Comparison of ENCODE assay signal across 18 mouse cellular contexts in genomic region chr17:78023507-78024355, GRCm38 (mm10).
A peak's percentile ranks its signal among the peaks of the same experiment; 100 is the strongest.
DNase-seq lines count a peak whose midpoint lies in the region; ATAC-seq lines count a peak whose summit lies in the region.
"Had no signal": no experiment of that assay in that cellular context is flagged by ENCODE, and none has a peak within 500 bp of the region (broad histone marks: within the 10 kb centered on the region; RNA-seq: fewer than 3 reads in every experiment).

No protein-coding gene starts in this region.

- H3K4me3 ChIP-seq in kidney, embryonic 14.5 days (ENCODE audit: low read length) = no peak overlapping the region
- H3K4me3 ChIP-seq in midbrain, embryonic 13.5 days (replicated peaks) = no peak overlapping the region
- no peak overlapping the region for H3K4me3 ChIP-seq in midbrain, embryonic 10.5 days
- H3K4me3 ChIP-seq in hindbrain, embryonic 12.5 days = no peak overlapping the region
- no peak overlapping the region for H3K4me3 ChIP-seq in neural tube, embryonic 13.5 days
- H3K4me3 ChIP-seq: heart, embryonic 12.5 days; limb, embryonic 13.5 days; midbrain, embryonic 12.5 days had no signal

- peak; percentile 70; the same call in 1 of the 2 replicates for ATAC-seq in kidney, embryonic 14.5 days (ENCODE audit: low FRiP score, low TSS enrichment)
- ATAC-seq in midbrain, embryonic 13.5 days = 0 out of 2 replicates have a peak, but pooled peaks have one; percentile 14
- ATAC-seq in hindbrain, embryonic 12.5 days (ENCODE audit: low FRiP score) = peak; percentile 39; the same call in 1 of the 2 replicates
- peak; percentile 73 for ATAC-seq in neural tube, embryonic 13.5 days (ENCODE audit: low read depth)
- ATAC-seq: liver, postnatal 0 days had no signal

- no peaks in the 10 kb centered on the region for H3K27me3 ChIP-seq in kidney, embryonic 14.5 days (ENCODE audit: control insufficient read depth, insufficient read depth, low read length)
- no peaks in the 10 kb centered on the region for H3K27me3 ChIP-seq in midbrain, embryonic 13.5 days
- no peaks in the 10 kb centered on the region for H3K27me3 ChIP-seq in midbrain, embryonic 10.5 days (ENCODE audit: low read depth, poor library complexity, severe bottlenecking)
- H3K27me3 ChIP-seq in hindbrain, embryonic 12.5 days = no peaks in the 10 kb centered on the region
- H3K27me3 ChIP-seq in neural tube, embryonic 13.5 days = no peaks in the 10 kb centered on the region
- H3K27me3 ChIP-seq: heart, embryonic 12.5 days; limb, embryonic 13.5 days; midbrain, embryonic 12.5 days had no signal

- H3K4me1 ChIP-seq in kidney, embryonic 14.5 days (ENCODE audit: control insufficient read depth, insufficient read depth, low read length) = peaks cover 6% of the 10 kb centered on the region; the same call in 1 of the 2 replicates
- H3K4me1 ChIP-seq in midbrain, embryonic 13.5 days (replicated peaks) = 0 out of 2 replicates have a peak, but pooled peaks cover 5% of the 10 kb centered on the region
- no peaks in the 10 kb centered on the region for H3K4me1 ChIP-seq in midbrain, embryonic 10.5 days
- peaks cover 8% of the 10 kb centered on the region for H3K4me1 ChIP-seq in hindbrain, embryonic 12.5 days
- H3K4me1 ChIP-seq in neural tube, embryonic 13.5 days (replicated peaks) = peaks cover 31% of the 10 kb centered on the region
- H3K4me1 ChIP-seq: heart, embryonic 12.5 days; midbrain, embryonic 12.5 days had no signal

- H3K9me3 ChIP-seq in kidney, embryonic 14.5 days (ENCODE audit: control insufficient read depth, low read length) = no peaks in the 10 kb centered on the region
- H3K9me3 ChIP-seq in midbrain, embryonic 13.5 days = no peaks in the 10 kb centered on the region
- no peaks in the 10 kb centered on the region for H3K9me3 ChIP-seq in midbrain, embryonic 10.5 days (replicated peaks)
- H3K9me3 ChIP-seq in hindbrain, embryonic 12.5 days (replicated peaks) = no peaks in the 10 kb centered on the region
- H3K9me3 ChIP-seq in neural tube, embryonic 13.5 days = no peaks in the 10 kb centered on the region
- H3K9me3 ChIP-seq: limb, embryonic 13.5 days; midbrain, embryonic 12.5 days had no signal

- no peak overlapping the region for H3K4me2 ChIP-seq in kidney, embryonic 14.5 days (replicated peaks; ENCODE audit: low read depth, low read length)
- no peak overlapping the region for H3K4me2 ChIP-seq in midbrain, embryonic 13.5 days (replicated peaks)
- H3K4me2 ChIP-seq in hindbrain, embryonic 12.5 days (replicated peaks) = no peak overlapping the region
- H3K4me2 ChIP-seq in neural tube, embryonic 13.5 days = no peak overlapping the region
- H3K4me2 ChIP-seq: heart, embryonic 12.5 days; limb, embryonic 13.5 days; midbrain, embryonic 12.5 days had no signal

- intact Hi-C loops in gastrocnemius, postnatal 14 days (cut with DNase I; ENCODE audit: low total_unique reads) = no loop called here

- WGBS in kidney, embryonic 14.5 days = 15% methylated on average over 8 of the region's 8 CpGs
- 72% methylated on average over 8 of the region's 8 CpGs for WGBS in midbrain, embryonic 13.5 days
- 74% methylated on average over 8 of the region's 8 CpGs for WGBS in midbrain, embryonic 10.5 days
- 52% methylated on average over 8 of the region's 8 CpGs for WGBS in hindbrain, embryonic 12.5 days
- WGBS in neural tube, embryonic 13.5 days = 22% methylated on average over 8 of the region's 8 CpGs

- no peaks in the 10 kb centered on the region for H3K36me3 ChIP-seq in kidney, embryonic 14.5 days (ENCODE audit: control insufficient read depth, insufficient read depth, low read length)
- H3K36me3 ChIP-seq in midbrain, embryonic 13.5 days = no peaks in the 10 kb centered on the region
- H3K36me3 ChIP-seq in midbrain, embryonic 10.5 days = no peaks in the 10 kb centered on the region
- no peaks in the 10 kb centered on the region for H3K36me3 ChIP-seq in hindbrain, embryonic 12.5 days
- no peaks in the 10 kb centered on the region for H3K36me3 ChIP-seq in neural tube, embryonic 13.5 days
- H3K36me3 ChIP-seq: heart, embryonic 12.5 days; limb, embryonic 13.5 days; midbrain, embryonic 12.5 days had no signal

- H3K9ac ChIP-seq in kidney, embryonic 14.5 days (ENCODE audit: low read depth, low read length) = no peak overlapping the region
- no peak overlapping the region for H3K9ac ChIP-seq in midbrain, embryonic 13.5 days (replicated peaks)
- no peak overlapping the region for H3K9ac ChIP-seq in hindbrain, embryonic 12.5 days
- H3K9ac ChIP-seq in neural tube, embryonic 13.5 days = no peak overlapping the region
- H3K9ac ChIP-seq: heart, embryonic 12.5 days; limb, embryonic 13.5 days; liver, postnatal 0 days; midbrain, embryonic 12.5 days had no signal

- no peak for DNase-seq in kidney, postnatal 25 days
- no peak for DNase-seq in midbrain, embryonic 10.5 days (ENCODE audit: low spot score)
- DNase-seq in frontal cortex, postnatal 36 days (ENCODE audit: low spot score in 2 of 2) = no peak
- no peak for DNase-seq in gastrocnemius, postnatal 14 days
- DNase-seq: adrenal gland, postnatal 10 days; B cell, adult 2 months; cerebellum, adult 2 months; kidney, adult 11 months; liver, postnatal 0 days; lung, postnatal 36 days had no signal

- no peak overlapping the region for H3K27ac ChIP-seq in kidney, embryonic 14.5 days (ENCODE audit: low read depth, low read length)
- no peak overlapping the region for H3K27ac ChIP-seq in midbrain, embryonic 13.5 days
- H3K27ac ChIP-seq in midbrain, embryonic 10.5 days (replicated peaks) = no peak overlapping the region
- peak overlapping the region; percentile 58 for H3K27ac ChIP-seq in hindbrain, embryonic 12.5 days
- H3K27ac ChIP-seq in neural tube, embryonic 13.5 days (replicated peaks) = peak overlapping the region; percentile 80
- H3K27ac ChIP-seq: limb, embryonic 13.5 days; midbrain, embryonic 12.5 days; stomach, postnatal 0 days had no signal

Comparison
In these comparisons a context has a peak if more than half of its experiments do, and no peak if none do; other contexts are left out.
1. ATAC-seq: peak in every context shown above with its lines; median percentile 73 in neural tube, embryonic 13.5 days; 70 in kidney, embryonic 14.5 days; 39 in hindbrain, embryonic 12.5 days; 14 in midbrain, embryonic 13.5 days.
2. H3K27ac ChIP-seq: peak in hindbrain, embryonic 12.5 days (single experiment) and neural tube, embryonic 13.5 days (single experiment); none in kidney, embryonic 14.5 days (single experiment), midbrain, embryonic 13.5 days (single experiment) and midbrain, embryonic 10.5 days (single experiment).